In genomic region chrX:96025876-96026275, GRCm38 (mm10) we compare ENCODE assay signal across 7 mouse cellular contexts.
DNase-seq lines count a peak whose midpoint lies in the region; ATAC-seq lines count a peak whose summit lies in the region.

No protein-coding gene starts in this region.

- H3K9me3 ChIP-seq in forebrain, embryonic 15.5 days = no peaks in the 10 kb centered on the region

- no peak overlapping the region for H3K9ac ChIP-seq in forebrain, embryonic 15.5 days (replicated peaks)

- no peak overlapping the region for H3K4me3 ChIP-seq in forebrain, embryonic 15.5 days

- H3K27ac ChIP-seq in forebrain, embryonic 15.5 days (replicated peaks) = no peak overlapping the region

- peak; percentile 59 for DNase-seq in CD4-positive, CD25-positive, alpha-beta regulatory T cell, adult 2 months (ENCODE audit: low read depth, low spot score)
- DNase-seq in T-cell, adult 2 months (ENCODE audit: low spot score) = peak; percentile 63
- peak; percentile 76 to 86 for DNase-seq in heart, adult 9 months (ENCODE audit: low spot score in 2 of 2)
- DNase-seq in kidney, postnatal 25 days = peak; percentile 13 to 41

- 69% methylated on average over 5 of the region's 5 CpGs for WGBS in forebrain, embryonic 15.5 days

- H3K27me3 ChIP-seq in forebrain, embryonic 15.5 days = no peaks in the 10 kb centered on the region

- H3K4me2 ChIP-seq in forebrain, embryonic 15.5 days (replicated peaks) = no peak overlapping the region

- ATAC-seq in neutrophil, adult 5-6 weeks (ENCODE audit: extremely low read depth, insufficient number of reproducible peaks, low FRiP score, poor library complexity, severe bottlenecking) = peak; percentile 75; the same call in 1 of the 2 replicates
- ATAC-seq in forebrain, embryonic 15.5 days (replicated peaks) = no peak
- no peak for ATAC-seq in erythroblast, adult 5-6 weeks (replicated peaks; ENCODE audit: low FRiP score, poor library complexity, severe bottlenecking)

- H3K36me3 ChIP-seq in forebrain, embryonic 15.5 days = no peaks in the 10 kb centered on the region

- no peaks in the 10 kb centered on the region for H3K4me1 ChIP-seq in forebrain, embryonic 15.5 days

Comparison
In these comparisons a context has a peak if more than half of its experiments do, and no peak if none do; other contexts are left out.
1. DNase-seq: peak in every context shown above with its lines; median percentile 81 in heart, adult 9 months; 63 in T-cell, adult 2 months; 59 in CD4-positive, CD25-positive, alpha-beta regulatory T cell, adult 2 months; 27 in kidney, postnatal 25 days.